Mouse (Mus musculus) adrenal gland, postnatal 14 days (tissue): ENCODE data around the gene Tmem19. TPM values are rescaled to one million over a fixed set of nuclear protein-coding genes. Genes with fewer than 3 reads are reported as not detected.

ENCODE experiments used
- DNase-seq: peaks from one replicate; pipeline ENCODE4 v3.0.0; 2021; ENCODE audit warnings: mixed read lengths
- long read RNA-seq, 2 experiments: library from polyadenylated mRNA; stranded (forward); transcript quantifications; one replicate each; pipeline ENCODE4 v2.0.0; 2021
- total RNA-seq: library from RNA; stranded (reverse); gene quantifications from 2 replicates; pipeline ENCODE4 v1.2.3, GENCODE M21; 2021

The Tmem19 gene
- 23.0 and 27.5 TPM in 2 replicates for total RNA-seq
- long read RNA-seq, experiment 1, transcript Tmem19-201 (7 exons, 3,012 nt) = major isoform, 9 of 34 reads
- long read RNA-seq, experiment 1, transcript Tmem19-204 (6 exons, 3,084 nt) = minor isoform, 8 of 34 reads
- long read RNA-seq, experiment 1, partial matches to known transcripts = 9 of 34 reads
- long read RNA-seq, experiment 1, other reads (novel, unspliced or antisense) = 8 of 34 reads
- long read RNA-seq, experiment 2, transcript Tmem19-201 (7 exons, 3,012 nt) = major isoform, 12 of 25 reads
- long read RNA-seq, experiment 2, partial matches to known transcripts = 2 of 25 reads
- long read RNA-seq, experiment 2, other reads (novel, unspliced or antisense) = 8 of 25 reads

DNA sequence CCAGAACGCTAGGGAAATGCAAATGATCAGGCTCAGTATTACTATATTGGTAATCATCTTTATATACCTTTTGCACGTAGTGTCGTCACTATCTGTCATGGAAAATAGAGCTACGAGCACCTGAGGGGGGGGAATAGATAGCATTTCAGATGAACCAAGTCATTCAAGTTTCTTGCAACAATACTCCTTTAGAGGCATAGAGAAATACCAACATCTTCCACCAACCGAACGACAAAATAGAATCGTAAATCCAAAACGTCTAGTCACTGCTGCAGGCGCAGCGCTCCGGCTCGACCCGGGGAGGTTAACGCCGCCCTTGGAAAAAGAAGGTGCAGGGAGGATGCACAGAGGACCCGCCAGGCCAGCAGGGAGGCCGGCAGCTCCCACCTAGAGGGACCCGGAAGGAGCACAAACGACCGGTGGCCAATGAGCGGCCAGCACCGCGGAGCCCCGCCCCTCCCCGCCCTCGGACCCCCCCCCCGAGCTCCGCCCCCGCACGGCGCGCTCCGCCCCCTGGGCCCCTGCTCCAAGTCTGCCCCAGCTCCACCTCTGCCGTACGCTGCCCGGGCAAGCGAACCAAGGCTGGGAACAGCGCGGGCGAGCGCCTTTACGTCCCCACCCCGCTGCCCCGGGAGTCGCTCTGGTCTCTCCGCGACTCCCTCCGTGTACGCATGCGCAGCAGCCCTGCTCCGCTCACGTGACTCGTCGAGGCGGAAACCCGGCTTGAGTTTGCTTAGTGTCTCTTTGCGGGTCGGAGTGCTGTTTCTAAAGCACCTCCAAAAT is at the start of gene Tmem19:
Gene Tmem19, minus strand, starts transcription at position 662 of the 783 bp plus-strand sequence.
- DNase-seq = peak; percentile 99

DNA sequence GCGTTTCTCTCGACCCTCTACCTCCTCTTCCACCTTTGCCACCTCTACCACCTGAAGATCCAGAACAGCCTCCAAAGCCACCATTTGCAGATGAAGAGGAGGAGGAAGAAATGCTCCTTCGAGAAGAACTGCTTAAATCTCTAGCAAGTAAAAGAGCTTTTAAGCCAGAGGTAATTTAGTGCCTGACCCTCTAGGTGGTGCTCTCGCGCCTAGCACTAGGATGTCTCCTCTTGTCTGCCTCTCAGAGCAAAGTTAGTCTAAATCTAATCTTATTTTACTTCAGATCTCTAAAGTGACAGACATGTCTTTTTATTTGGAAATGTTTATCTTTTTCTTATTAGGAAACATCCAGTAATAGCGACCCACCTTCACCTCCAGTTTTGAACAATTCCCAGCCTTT is 44.1 kb upstream of the Tmem19 start:
- peak; percentile 75 for DNase-seq

DNA sequence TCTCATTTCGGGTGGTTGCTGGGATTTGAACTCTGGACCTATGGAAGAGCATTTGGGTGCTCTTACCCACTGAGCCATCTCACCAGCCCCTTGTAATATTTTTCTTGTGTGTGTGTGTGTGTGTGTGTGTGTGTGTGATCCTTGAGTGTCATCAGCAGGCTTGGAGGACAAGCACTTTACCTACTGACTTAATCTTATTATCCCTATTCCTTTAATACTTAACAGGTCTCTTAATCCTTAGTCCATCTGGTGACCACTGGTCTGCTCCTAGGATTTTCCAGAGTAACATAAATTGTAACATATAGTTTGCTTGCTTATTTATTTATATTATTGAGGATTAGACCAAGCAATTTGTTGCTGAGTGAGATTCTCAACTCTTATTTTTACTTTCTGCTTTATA is 29.6 kb upstream of the Tmem19 start:
- no peak for DNase-seq

DNA sequence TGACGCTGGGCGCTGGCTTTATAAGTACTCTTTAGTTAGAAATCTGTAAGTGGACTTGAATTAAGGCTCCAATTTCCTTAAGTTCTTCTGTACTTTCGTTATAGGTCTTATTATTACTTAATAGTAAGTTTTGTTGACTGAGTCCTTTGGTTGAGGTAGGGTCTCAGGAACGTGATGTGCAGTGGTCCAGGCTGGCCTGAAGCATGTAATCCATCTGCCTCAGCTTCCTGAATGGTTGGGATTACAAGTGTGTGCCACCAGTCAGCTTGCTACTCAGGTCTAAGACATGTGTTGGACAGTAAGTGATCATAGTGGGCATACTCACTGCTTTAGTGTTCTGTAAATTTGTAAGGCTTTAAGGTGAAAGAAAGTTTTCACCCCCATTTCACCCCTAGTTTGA is 28.8 kb upstream of the Tmem19 start:
- no peak for DNase-seq

DNA sequence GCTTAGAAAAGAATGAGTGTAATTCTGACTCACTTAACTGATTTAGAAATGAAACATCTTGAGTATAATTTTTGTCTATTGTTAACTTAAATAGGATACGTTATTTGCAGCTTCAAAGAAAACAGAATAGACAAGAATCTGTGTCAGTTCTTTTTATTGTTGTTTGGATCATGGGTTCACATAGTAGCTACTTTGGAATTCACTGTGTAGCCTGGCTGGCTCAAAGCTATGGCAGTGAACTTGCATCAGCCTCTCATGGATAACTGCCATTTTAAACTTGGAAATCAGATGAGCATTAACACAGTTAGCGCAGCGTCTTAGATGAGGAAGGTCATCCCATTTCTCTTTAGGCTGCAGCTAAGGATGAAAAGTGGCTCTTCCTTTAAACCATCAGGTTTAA is 25.6 kb upstream of the Tmem19 start:
- no peak for DNase-seq

DNA sequence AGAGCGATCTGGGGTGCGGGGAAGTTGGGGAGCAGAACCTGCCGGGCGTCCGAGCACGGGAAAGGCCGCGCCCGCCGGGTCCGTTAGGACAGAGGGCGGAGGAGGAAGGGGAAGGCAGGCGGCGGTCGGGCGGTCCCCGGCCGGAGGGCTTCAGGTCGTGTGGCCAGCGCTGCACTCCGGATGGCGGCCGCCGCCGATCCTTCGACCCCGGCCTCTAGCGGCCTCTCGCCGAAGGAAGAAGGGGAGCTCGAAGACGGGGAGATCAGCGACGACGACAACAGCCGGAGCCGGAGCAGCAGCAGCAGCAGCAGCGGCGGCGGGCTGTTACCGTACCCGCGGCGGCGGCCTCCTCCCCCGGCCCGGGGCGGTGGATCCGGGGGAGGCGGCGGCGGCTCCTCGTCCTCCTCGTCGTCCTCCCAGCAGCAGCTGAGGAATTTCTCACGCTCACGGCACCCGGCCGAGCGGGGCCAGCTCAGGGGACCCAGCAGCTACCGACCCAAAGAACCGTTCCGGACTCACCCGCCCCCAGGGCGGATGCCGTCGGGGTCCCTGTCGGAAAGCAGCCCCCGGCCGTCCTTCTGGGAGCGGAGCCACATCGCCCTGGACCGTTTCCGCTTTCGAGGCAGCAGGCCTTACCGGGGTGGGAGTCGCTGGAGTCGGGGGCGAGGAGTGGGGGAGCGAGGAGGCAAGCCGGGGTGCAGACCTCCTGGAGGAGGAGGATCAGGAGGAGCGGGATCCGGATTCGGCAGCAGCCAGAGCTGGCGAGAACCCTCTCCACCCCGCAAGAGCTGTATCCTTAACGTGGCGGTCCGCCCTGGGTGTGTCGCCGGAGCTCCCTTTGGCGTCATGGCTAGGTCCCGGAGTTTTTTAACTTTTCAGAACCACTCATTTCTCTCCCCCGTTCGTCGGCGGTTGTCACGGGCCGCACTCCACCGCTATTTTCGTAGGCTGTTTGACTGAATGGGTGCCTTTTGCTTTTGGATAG is 23.0 kb upstream of the Tmem19 start:
- DNase-seq = peak; percentile 80

DNA sequence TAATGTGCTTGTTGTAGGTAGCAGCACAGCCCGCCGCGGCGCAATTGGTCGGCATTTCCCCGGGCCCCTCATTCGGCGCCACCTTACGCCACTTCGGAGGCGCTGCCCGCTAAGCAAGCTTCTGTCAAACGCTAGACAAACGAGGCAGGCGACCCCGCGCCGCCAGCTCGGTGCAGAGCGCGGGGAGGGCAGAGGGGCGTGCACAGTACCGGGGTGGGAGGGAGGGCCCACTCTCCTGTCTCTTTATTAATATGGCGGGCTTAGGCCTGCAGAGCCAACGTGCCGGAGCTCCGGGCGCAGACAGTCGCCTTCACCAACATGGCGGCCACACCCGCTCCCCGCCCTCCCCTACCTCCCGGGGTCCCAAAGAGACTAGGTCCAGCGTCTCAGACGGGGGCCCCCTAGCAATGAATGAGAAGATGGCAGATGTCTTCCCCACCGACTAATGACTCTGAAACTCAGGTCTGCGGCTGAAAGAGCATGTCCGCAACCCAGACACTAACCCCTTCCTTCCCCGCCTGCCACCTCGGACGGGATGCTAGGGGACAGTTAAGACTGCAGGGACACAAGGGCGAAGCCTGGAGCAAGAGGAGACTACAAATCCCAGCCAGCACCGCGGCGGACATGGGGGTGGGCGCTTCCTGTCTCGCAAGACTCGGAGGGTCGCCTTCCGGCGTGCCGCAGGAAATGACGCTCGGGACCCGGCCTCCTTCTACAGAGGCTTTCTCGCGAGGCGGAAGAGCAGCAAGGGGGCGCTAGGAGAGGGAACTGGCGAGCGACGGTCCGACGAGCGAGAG is 22.1 kb upstream of the Tmem19 start, which contains the start of the genes Thap2 and Zfc3h1:
Gene Thap2, minus strand, starts transcription at position 223 of the 797 bp plus-strand sequence.
Gene Zfc3h1, plus strand, starts transcription at position 739 of the 797 bp plus-strand sequence.
- DNase-seq = peak; percentile 99

DNA sequence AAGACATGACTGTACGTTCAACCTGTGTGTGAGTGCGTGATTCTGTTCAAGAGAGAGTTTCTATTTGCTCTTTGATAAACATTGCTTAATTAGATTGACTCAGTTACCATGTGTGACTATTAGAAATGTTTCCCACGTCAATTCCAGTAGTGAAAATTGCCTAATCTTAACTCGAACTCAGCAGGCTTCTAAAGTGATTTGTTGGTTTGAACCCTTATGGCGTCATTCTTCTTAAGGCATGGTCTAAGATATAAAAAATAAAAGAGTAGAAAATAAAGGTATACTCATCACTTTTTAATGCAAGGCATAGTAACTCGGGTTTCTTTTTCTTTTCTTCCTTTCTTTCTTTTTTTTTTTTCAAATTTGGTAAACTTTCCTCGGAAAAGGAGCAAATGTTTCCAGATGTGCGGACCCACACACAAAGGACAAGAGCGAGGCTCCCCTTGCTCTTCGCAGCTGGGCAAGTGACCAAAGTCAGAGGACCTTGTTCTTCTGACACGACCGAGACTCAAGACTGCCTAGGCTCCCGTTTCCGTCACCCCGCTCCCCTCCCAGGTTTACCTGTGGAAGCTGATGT is 21.4 kb upstream of the Tmem19 start:
- DNase-seq = no peak

DNA sequence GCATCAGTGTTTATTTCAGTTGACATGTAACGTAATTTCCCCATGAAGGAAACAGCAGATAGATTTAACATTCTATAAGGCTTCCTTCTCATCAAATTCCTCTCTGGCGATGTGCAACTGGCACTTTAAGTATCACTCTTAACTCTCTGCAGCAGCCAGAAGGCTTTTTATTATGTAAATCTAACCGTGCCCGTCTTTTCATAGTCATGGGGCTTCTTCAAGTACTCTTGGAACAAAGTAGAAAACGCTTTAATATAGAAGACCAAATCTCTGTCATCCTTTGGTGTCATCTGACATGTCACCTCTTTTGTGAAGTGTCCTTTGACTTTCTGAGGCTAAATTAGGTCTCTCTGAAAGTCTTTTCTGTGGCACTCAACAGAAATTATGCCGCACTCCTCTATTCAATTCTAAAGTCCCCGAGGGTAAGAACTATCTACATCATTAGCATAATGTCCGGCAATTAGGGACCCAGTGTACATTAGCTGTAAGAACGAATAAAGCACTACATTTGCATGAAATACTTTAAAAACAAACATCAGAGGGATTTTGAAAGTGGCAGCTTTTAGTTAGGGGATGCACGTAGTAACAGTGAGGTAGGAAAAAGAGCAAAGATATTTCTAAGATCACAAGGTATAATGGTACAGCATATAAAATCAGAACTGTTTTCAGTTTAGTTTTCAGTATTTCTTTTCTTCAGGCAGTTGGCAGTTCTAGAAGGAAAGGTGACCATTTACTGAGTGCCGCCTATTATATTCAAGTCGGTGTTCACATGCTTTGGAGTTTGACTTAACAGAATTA is 20.7 kb upstream of the Tmem19 start:
- DNase-seq = no peak

DNA sequence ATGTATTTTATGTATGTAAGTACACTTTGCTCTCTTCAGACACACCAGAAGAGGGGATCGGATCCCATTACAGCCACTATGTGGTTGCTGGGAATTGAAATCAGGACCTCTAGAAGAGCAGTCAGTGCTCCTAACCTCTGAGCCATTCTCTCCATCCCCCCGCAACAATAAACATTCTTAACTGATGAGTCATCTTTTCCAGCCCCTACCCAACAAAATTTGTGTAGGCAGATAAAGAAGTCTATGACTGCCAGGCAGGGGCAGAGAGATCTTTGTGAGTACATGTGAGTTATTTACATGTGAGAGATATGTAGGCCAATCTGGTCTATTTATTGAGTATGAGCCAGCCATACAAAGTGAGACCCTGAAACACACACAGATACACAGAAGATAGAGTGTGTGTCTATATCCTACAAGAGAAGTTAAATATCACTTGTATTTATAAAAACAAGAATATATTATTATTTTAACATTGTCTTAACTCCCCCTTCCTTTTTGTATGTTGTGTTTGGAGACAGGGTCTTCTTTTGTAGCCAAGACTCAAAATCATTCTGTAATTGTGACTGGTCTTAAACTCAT is 19.3 kb upstream of the Tmem19 start:
- DNase-seq = no peak

DNA sequence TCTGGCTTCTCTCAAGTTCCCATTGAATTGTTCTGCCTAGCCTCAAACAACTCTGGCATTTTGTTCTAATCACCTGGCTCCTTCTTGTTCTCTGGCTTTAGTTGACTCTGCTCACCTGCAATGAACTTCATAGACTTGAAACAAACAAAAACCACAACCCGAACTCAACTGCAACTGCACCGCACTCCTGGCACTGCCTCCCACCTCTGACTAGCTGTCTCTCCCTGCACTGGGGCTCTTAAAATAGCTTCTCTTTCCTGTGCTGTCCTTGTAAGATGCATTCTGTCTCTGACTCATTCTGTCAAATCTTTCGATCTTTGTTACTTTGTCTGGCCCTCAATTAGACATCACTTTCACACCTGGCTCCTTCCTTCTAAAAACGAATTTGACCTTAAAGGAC is 850 bp upstream of the Tmem19 start:
- DNase-seq = peak; percentile 10

DNA sequence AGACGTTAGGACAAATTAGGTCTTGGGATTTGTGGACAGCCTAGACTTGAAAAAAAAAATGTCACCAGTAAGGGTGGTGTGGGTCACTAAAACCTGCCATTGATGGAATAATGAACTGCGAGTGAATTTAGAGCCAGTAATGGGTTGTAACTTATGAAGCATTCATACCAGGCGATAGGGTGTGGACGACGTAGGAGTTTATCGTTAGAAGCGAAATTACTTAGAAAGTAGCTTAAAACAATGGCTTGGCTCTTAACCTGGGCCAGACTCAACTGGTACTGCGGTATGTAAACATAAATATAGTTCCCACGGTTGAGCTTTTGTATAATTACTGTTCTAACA is 293 bp upstream of the Tmem19 start:
- DNase-seq = no peak

DNA sequence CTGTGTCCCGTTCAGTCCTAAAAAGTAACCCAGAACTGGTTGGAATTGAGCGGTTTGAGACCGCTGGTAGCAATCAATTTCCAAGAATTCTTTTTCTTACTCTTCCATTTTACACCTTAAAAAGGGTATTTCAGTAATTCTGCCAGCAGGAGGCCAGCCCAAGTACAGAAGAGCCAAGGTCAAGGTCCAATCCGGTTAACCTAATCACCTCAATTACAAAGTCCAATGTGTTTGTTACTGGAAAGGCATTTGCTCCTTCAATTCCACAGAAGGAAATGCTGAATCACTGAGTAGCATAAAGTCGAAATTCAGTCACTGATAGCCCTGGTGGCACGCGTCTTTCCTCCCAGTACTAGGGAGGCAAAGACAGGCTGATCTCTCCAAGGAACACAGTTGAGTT is 3.2 kb downstream of the Tmem19 start:
- no peak for DNase-seq

DNA sequence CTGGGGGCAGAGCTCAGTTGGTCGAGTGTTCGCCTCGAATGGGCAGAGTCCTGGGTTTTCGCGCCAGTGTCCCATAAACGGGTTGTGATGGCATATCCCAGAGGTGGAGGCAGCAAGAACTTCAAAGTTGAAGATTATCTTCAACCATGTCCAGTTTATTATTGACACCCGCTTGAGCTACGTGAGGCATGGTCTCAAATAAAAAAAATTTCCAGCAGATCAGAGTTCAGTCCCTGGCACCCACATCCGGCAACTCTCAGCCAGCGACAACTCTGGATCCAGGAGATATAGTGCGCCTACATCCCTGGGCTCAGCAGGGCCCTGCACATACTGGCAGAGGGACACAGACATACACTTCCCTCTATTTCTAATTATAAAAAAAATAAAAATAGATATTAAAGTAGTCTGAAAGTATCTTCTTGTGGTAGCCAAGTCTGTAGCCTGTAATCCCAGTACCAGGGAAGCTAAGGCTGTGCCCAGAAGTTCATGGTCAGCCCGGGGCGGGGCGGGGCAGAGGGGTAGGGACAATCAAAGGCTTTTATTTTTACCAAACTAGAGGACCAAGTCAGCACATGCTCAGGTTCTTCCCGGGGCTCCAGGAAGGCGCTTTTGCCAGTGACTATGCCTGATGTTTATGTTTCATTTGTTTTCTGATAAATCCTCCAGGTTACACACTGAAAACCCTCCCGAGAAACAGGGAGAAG is 3.9 kb downstream of the Tmem19 start:
- no peak for DNase-seq

DNA sequence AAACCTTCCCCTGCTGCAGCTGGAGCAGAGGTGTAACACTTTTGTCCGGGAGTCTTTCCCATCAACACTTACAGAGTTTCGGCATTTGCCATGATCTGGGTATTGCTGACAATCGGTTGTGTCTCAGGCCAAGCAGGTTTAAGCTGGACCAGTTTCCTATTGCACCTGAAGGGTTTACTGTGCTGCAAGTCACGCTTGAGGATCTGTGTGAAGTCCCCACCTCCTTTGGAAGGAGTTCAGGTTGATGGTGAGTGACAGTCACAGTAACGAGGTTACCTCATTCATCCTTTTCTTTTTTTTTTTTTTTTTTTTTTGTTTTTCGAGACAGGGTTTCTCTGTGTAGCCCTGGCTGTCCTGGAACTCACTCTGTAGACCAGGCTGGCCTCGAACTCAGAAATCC is 6.2 kb downstream of the Tmem19 start:
- no peak for DNase-seq

DNA sequence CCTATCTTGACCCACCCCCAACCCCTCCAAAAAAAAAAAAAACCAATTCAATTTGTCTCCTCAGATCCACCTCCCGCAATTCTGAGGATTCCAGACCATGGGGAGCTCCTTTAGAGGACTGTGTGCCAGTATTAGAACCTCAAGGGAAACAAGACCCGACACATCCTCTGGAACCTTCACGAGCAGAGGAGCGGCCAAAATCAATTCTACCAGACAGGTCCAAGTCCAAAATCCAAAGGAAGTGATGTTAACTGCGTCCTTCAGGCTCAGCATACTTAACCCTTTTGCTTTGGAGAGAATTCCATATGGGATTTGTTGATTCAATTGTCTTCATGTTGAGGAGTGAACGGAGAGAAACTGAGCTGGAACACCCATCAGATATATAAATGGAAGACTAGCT is 7.3 kb downstream of the Tmem19 start:
- DNase-seq = no peak

DNA sequence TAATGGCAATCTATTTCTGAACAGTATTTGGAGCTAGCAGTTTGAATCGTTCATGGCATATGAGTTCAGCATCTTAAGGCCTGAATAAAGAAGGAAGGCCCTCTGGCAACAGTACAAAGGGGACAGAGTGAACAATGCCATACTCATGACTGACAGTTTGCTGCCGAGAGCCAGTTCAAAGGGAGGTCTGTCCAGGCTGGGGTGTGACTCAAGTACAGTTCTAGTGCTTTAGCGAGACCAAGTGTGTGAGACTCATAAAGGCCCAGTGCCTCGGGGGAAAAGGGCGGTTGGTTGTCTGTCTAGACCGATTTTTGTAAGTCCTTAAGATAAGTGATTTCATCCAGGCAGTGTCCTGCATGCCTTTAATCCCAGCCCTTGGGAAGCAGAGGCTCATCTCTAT is 7.7 kb downstream of the Tmem19 start:
- DNase-seq = no peak

DNA sequence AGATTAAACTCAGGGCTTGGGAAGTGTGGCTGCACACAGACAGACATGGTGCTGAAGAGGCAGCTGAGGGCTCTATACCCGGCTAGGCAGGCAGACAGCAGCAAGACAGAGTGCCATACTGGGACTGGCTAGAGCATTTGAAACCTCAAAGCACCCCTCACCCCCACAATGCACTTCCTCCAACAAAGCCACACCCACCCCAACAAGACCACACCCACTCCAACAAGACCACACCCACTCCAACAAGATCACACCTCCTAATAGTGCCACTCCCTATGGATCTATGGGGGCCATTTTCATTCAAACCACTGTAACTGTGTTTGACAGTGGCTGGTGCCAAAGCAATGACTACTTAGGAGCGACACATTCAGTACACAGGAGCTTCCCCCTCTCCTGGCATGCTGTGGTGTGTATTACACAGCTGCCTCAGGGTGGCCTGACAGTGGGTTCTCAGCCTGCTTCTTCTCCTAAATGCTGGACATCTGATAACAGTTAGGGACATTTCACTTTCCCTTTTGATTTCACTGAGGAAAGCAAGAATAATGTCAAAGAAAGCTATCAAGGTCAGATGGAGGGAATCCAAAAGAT is 11.4 kb downstream of the Tmem19 start:
- DNase-seq = no peak

DNA sequence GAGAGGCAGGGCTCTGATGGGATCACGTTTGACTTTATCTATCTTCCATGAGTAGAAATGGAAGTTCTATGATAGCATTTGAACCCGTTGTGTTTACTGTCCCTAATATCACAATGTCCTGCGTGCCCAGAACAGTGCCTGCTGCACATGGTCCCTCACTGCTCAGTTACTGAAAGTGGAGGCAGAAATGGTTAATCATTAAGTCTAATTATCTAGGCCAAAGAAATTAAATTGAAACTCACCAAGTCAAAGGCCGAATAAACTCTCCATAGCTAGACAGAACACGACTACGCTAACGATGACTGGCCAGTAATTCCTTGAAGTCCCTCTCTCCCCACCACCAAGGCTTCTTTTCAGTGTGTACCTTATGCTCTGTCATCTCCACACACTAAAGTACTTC is 12.8 kb downstream of the Tmem19 start:
- no peak for DNase-seq
